Mouse (Mus musculus) G1E (cell line): ENCODE data around the gene Tbc1d17. TPM values are rescaled to one million over a fixed set of nuclear protein-coding genes. Genes with fewer than 3 reads are reported as not detected.

ENCODE experiments used
- ATAC-seq: 2 replicates; pipeline ENCODE4 v1.8.0; 2016; ENCODE audit warnings: mild to moderate bottlenecking; ENCODE audit not compliant: insufficient number of reproducible peaks, poor library complexity, low FRiP score, severe bottlenecking; ENCODE audit errors: extremely low read depth
- DNase-seq: peaks from one replicate; pipeline ENCODE4 v3.0.0; 2012; ENCODE audit warnings: low spot score
- H3K27me3 ChIP-seq: 2 replicates; pipeline ENCODE4 v1.6.1; 2012; ENCODE audit warnings: mild to moderate bottlenecking, low read length, inconsistent platforms; ENCODE audit not compliant: insufficient read depth
- H3K36me3 ChIP-seq: replicated peaks from 2 replicates; pipeline ENCODE3; 2012; ENCODE audit warnings: mild to moderate bottlenecking, inconsistent platforms
- H3K4me1 ChIP-seq: 2 replicates; pipeline ENCODE4 v1.6.1; 2012; ENCODE audit warnings: low read depth, low read length, inconsistent platforms, mixed read lengths; ENCODE audit not compliant: insufficient read depth
- H3K4me3 ChIP-seq: 2 replicates; pipeline ENCODE4 v1.5.1; 2012; ENCODE audit warnings: low read depth, mild to moderate bottlenecking, inconsistent platforms, low read length, moderate library complexity, mixed read lengths
- H3K9me3 ChIP-seq: replicated peaks from 2 replicates; pipeline ENCODE4 v1.6.1; 2012; ENCODE audit warnings: inconsistent platforms
- CTCF ChIP-seq: IDR thresholded peaks from 2 replicates; pipeline ENCODE4 v1.5.1; 2012; ENCODE audit warnings: low read depth, low read length, inconsistent platforms, mixed read lengths
- GATA1 ChIP-seq: IDR thresholded peaks from 2 replicates; pipeline ENCODE4 v1.6.1; 2012; ENCODE audit warnings: borderline replicate concordance, low read length, inconsistent platforms, mixed read lengths
- GATA2 ChIP-seq: IDR thresholded peaks from 2 replicates; pipeline ENCODE4 v1.6.1; 2012; ENCODE audit warnings: low read depth, low read length, inconsistent platforms, borderline replicate concordance
- POLR2AphosphoS5 ChIP-seq: IDR thresholded peaks from 2 replicates; pipeline ENCODE4 v1.6.1; 2012; ENCODE audit warnings: low read depth, low read length, inconsistent platforms; ENCODE audit not compliant: insufficient replicate concordance
- TAL1 ChIP-seq: conservative IDR thresholded peaks from 2 replicates; pipeline ENCODE4 v1.6.1; 2012; ENCODE audit warnings: low read depth, low read length, inconsistent platforms, mixed read lengths
- polyA plus RNA-seq: library from polyadenylated mRNA; stranded (reverse); fragments of >175 nt; gene quantifications from 2 replicates; pipeline ENCODE4 v1.2.3, GENCODE M21; 2012
- total RNA-seq, 2 experiments: library from RNA; stranded (forward) in 1 of 2; stranded (reverse) in 1 of 2; fragments of 200-1000 nt in 1 of 2; fragments of >200 nt in 1 of 2; fragmentation: Nextera tagmentation in 1 of 2; gene quantifications; 2 replicates each; pipeline ENCODE4 v1.2.3; 2014 to 2017

Gene Tbc1d17
- total and polyA plus RNA-seq, 3 experiments: 25.7 to 75.7 (median 32.3) TPM

DNA sequence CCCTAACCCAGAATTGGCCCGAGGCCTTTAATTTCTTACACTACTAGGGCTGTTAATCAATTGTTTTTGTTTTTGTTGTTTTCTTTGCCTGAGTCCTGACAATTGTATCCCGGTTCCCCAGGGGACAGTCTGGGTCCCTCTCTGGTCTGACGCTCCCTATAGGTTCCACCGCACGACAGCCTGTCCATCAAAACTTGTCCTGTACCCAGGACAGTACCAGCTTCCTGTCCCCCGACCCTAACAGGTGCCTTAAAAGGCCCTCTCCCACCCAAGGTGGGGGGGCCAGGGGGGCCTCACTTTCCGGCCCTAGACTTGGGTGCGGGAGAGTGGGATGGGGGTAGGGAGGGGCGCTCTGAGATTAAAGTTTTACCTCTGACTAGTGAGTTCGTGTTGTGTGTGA lies 6.2 kb upstream of the Tbc1d17 start:
- H3K36me3 ChIP-seq: peaks cover 74% of the 10 kb centered on the region
- ATAC-seq (no peak), DNase-seq (no peak)
- no peaks in the 10 kb centered on the region for H3K27me3 ChIP-seq
- no peak for TF ChIP-seq GATA1
- TF ChIP-seq GATA2: no peak
- no peak for TF ChIP-seq TAL1
- TF ChIP-seq POLR2AphosphoS5: no peak
- no peak for TF ChIP-seq CTCF
- peaks cover 89% of the 10 kb centered on the region for H3K4me1 ChIP-seq
- H3K4me3 ChIP-seq: peak overlapping the region; percentile 62; the same call in 1 of the 2 replicates
- H3K9me3 ChIP-seq: peaks cover 11% of the 10 kb centered on the region

GRCm38 (mm10) chr7:44854356-44855031 lies 5.6 kb upstream of the Tbc1d17 start:
- H3K4me1 ChIP-seq: peaks cover 86% of the 10 kb centered on the region
- peaks cover 69% of the 10 kb centered on the region for H3K36me3 ChIP-seq
- ATAC-seq (no peak), DNase-seq (no peak)
- peak overlapping the region; percentile 62; the same call in 1 of the 2 replicates for H3K4me3 ChIP-seq
- TF ChIP-seq POLR2AphosphoS5: no peak
- no peak for TF ChIP-seq CTCF
- no peak for TF ChIP-seq GATA1
- no peak for TF ChIP-seq GATA2
- no peak for TF ChIP-seq TAL1
- no peaks in the 10 kb centered on the region for H3K27me3 ChIP-seq
- peaks cover 11% of the 10 kb centered on the region for H3K9me3 ChIP-seq

DNA sequence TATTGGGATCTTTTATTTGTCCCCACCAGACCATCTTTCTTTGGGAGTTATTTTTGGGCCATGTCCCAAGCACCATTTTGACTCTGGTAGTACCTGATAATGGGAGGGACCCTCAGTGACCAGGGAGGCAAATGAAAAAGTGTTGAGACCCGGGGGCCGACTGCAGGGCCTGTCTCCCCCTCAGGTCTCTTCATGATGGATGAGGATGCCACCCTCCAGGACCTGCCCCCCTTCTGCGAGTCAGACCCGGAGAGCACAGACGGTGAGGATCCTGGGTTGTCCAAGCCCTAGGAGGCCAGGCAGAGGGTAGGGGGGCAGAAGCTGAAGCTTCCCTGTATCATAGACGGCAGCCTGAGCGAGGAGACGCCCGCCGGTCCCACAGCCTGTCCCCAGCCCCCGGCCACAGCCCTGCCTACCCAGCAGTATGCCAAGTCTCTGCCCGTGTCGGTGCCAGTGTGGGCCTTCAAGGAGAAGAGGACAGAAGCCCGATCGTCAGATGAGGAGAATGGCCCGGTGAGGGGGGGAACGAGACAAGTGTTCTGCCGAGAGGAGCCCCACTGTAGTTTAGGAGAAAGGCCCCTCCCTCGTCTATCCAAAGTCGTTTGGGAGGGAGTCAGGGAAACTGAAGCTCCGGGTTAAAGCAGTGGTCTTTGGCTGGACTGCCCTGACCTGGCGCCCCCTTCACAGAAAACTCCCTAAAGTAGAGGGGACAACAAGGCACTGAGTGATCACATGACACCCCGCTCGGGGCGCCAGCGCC lies 4.9 kb upstream of the Tbc1d17 start:
- no peak for ATAC-seq
- Histone ChIP-seq H3K36me3 (peaks cover 63% of the 10 kb centered on the region), H3K27me3 (no peaks in the 10 kb centered on the region), H3K4me1 (peaks cover 82% of the 10 kb centered on the region), H3K9me3 (peaks cover 11% of the 10 kb centered on the region), H3K4me3 (peak overlapping the region; percentile 62; the same call in 1 of the 2 replicates)
- no peak for DNase-seq
- TF ChIP-seq GATA1 (no peak), POLR2AphosphoS5 (no peak), TAL1 (no peak), CTCF (no peak), GATA2 (no peak)

DNA sequence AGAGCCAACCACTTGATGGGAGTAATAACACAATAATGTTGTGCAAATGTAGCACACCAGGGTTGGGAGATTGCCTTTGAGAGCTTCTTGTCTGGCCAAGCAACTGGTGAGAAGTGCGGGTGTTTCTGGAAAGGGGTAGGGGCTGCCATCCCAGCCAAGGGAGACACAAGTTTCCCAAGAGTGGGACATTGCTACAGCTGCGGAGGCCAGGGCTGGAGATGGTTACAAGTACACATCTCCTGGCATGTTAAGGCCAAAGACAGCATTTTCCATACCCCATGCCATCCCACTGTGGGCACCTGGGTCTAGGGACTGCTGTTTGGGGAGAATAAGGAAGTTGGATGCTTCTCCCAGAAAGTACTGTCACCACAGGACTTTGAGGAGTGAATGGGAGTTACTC lies 4.2 kb upstream of the Tbc1d17 start:
- Histone ChIP-seq H3K4me3 (no peak overlapping the region), H3K36me3 (peaks cover 57% of the 10 kb centered on the region), H3K27me3 (no peaks in the 10 kb centered on the region), H3K4me1 (peaks cover 79% of the 10 kb centered on the region), H3K9me3 (peaks cover 11% of the 10 kb centered on the region)
- no peak for ATAC-seq
- TF ChIP-seq CTCF (no peak), GATA2 (no peak), TAL1 (no peak), GATA1 (no peak), POLR2AphosphoS5 (no peak)
- no peak for DNase-seq

DNA sequence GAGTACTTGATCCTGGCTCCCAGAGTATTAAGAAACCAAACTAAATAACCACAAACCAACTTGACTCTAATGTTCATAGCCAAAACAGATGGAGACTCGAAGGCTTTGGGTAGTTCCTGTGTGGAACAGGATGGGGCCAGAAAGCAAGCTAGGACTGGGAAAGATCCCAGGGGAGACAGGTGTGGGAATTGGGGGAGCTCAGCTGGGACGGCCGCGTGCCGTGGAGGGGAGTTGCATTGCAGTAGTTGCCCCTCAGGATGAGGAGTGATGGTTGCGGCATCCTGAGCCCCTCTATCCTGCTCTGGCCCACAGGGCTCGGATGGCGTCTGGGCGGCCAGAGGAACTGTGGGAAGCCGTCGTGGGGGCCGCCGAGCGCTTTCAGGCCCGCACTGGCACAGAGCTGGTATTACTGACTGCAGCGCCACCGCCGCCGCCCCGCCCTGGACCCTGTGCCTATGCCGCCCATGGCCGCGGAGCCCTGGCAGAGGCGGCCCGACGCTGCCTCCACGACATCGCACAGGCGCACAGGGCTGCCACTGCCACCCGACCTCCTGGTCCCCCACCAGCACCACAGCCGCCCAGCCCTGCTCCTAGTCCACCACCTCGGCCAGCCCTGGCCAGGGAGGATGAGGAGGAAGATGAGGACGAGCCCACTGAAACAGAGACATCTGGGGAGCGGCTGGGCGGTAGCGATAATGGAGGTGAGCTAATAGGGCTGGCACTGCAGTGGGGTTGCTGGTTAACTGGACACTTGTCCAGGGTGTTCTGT lies 3.6 kb upstream of the Tbc1d17 start:
- Histone ChIP-seq H3K4me3 (peak overlapping the region; percentile 20; the same call in 1 of the 2 replicates), H3K4me1 (peaks cover 80% of the 10 kb centered on the region)
- no peak for DNase-seq

More for the DNA sequence above, 3.6 kb upstream of the Tbc1d17 start:
- no peak for ATAC-seq
- H3K9me3 ChIP-seq: peaks cover 11% of the 10 kb centered on the region
- H3K36me3 ChIP-seq: peaks cover 63% of the 10 kb centered on the region
- no peaks in the 10 kb centered on the region for H3K27me3 ChIP-seq
- TF ChIP-seq POLR2AphosphoS5 (no peak), GATA2 (no peak), GATA1 (no peak), CTCF (no peak), TAL1 (no peak)
